Comparison of ENCODE assay signal across 16 mouse cellular contexts in the genomic region with DNA sequence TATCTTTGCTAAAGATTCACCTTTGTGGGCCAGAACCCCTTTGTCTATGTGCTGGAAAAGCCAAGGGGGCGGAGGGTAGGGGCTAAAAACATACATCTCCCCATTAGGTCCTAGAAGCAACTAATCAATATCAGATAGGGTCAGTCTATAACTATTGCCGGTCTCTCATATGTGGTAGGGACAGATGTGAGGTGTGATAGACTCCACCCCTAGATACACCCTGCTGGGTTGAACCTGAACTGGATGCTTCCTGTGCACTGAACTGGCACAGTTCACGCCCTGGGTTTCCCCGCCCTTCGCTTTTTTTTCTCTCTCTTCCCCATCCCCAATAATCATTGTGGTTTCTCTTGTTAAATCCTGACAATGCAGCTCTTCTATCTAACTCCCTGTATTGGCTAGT.
DNase-seq lines count a peak whose midpoint lies in the region; ATAC-seq and TF ChIP-seq lines count a peak whose summit lies in the region.
"Had no signal": no experiment of that assay in that cellular context is flagged by ENCODE, and none has a peak within 500 bp of the region (broad histone marks: within the 10 kb centered on the region; RNA-seq: fewer than 3 reads in every experiment).

No protein-coding gene starts in this region.

- no peaks in the 10 kb centered on the region for H3K27me3 ChIP-seq in hindbrain, embryonic 11.5 days (ENCODE audit: control insufficient read depth, insufficient read depth, low read length)
- no peaks in the 10 kb centered on the region for H3K27me3 ChIP-seq in hindbrain, embryonic 16.5 days (replicated peaks; ENCODE audit: control insufficient read depth, insufficient read depth, low read length)
- H3K27me3 ChIP-seq in stomach, embryonic 14.5 days (ENCODE audit: control insufficient read depth, insufficient read depth, low read length) = no peaks in the 10 kb centered on the region
- H3K27me3 ChIP-seq in stomach, postnatal 0 days (ENCODE audit: control insufficient read depth, insufficient read depth, low read length) = no peaks in the 10 kb centered on the region
- H3K27me3 ChIP-seq in limb, embryonic 10.5 days (ENCODE audit: low read depth, poor library complexity, severe bottlenecking) = no peaks in the 10 kb centered on the region
- H3K27me3 ChIP-seq: forebrain, embryonic 15.5 days; limb, embryonic 13.5 days; liver, embryonic 15.5 days; megakaryocyte, embryonic 14.5 days had no signal

- no peaks in the 10 kb centered on the region for H3K9me3 ChIP-seq in hindbrain, embryonic 11.5 days (ENCODE audit: control insufficient read depth, low read length)
- no peaks in the 10 kb centered on the region for H3K9me3 ChIP-seq in hindbrain, embryonic 16.5 days (ENCODE audit: control insufficient read depth, low read length)
- no peaks in the 10 kb centered on the region for H3K9me3 ChIP-seq in stomach, embryonic 14.5 days (ENCODE audit: control insufficient read depth, low read depth, low read length)
- H3K9me3 ChIP-seq in stomach, postnatal 0 days (ENCODE audit: control insufficient read depth, low read length) = no peaks in the 10 kb centered on the region
- no peaks in the 10 kb centered on the region for H3K9me3 ChIP-seq in limb, embryonic 10.5 days (replicated peaks)
- H3K9me3 ChIP-seq: forebrain, embryonic 15.5 days; limb, embryonic 13.5 days; liver, embryonic 15.5 days; megakaryocyte, embryonic 14.5 days had no signal

- no peak for DNase-seq in hindbrain, embryonic 11.5 days (ENCODE audit: low spot score)
- DNase-seq in stomach, postnatal 0 days (ENCODE audit: low spot score) = no peak
- DNase-seq in limb, embryonic 10.5 days (ENCODE audit: low spot score) = no peak
- DNase-seq in left cerebral cortex, adult 9 months (ENCODE audit: low spot score in 2 of 2) = no peak
- no peak for DNase-seq in layer of hippocampus, adult 18-20 months (ENCODE audit: low spot score in 2 of 2)
- DNase-seq: cerebellum, postnatal 10 days; gastrocnemius, adult 2 months; lung, postnatal 10 days had no signal

- no peak overlapping the region for H3K9ac ChIP-seq in hindbrain, embryonic 11.5 days (ENCODE audit: low read depth, low read length)
- no peak overlapping the region for H3K9ac ChIP-seq in hindbrain, embryonic 16.5 days (ENCODE audit: low read depth, low read length)
- H3K9ac ChIP-seq in stomach, embryonic 14.5 days (replicated peaks; ENCODE audit: low read depth, low read length) = no peak overlapping the region
- H3K9ac ChIP-seq in stomach, postnatal 0 days (ENCODE audit: low read length) = no peak overlapping the region
- H3K9ac ChIP-seq: forebrain, embryonic 15.5 days; limb, embryonic 13.5 days; liver, embryonic 15.5 days had no signal

- TF ChIP-seq CTCF in stomach, postnatal 0 days (IDR thresholded peaks at IDR 0.05; ENCODE audit: low read depth) = no peak

- peak; percentile 34; the same call in 1 of the 2 replicates for ATAC-seq in hindbrain, embryonic 11.5 days (ENCODE audit: low FRiP score)
- ATAC-seq in hindbrain, embryonic 16.5 days = no peak
- no peak for ATAC-seq in stomach, embryonic 14.5 days (ENCODE audit: insufficient number of reproducible peaks, insufficient read depth, low FRiP score, low read depth)
- ATAC-seq in stomach, postnatal 0 days (ENCODE audit: low FRiP score, low TSS enrichment) = no peak

- peak overlapping the region; percentile 17; the same call in 1 of the 2 replicates for H3K27ac ChIP-seq in hindbrain, embryonic 11.5 days (ENCODE audit: low read depth, low read length)
- no peak overlapping the region for H3K27ac ChIP-seq in hindbrain, embryonic 16.5 days (ENCODE audit: low read depth, low read length)
- H3K27ac ChIP-seq in stomach, embryonic 14.5 days (ENCODE audit: low read length) = peak overlapping the region; percentile 53; the same call in 1 of the 2 replicates
- no peak overlapping the region for H3K27ac ChIP-seq in stomach, postnatal 0 days (replicated peaks)
- peak overlapping the region; percentile 83 for H3K27ac ChIP-seq in limb, embryonic 10.5 days
- H3K27ac ChIP-seq: forebrain, embryonic 15.5 days; gastrocnemius, adult 2 months; kidney, postnatal 0 days; left cerebral cortex, adult 2 months; liver, embryonic 15.5 days had no signal

- TF ChIP-seq EP300 in stomach, postnatal 0 days (optimal IDR thresholded peaks at IDR 0.05) = no peak

- 80% methylated on average over 5 of the region's 5 CpGs for WGBS in hindbrain, embryonic 11.5 days
- 76% methylated on average over 5 of the region's 5 CpGs for WGBS in hindbrain, embryonic 16.5 days
- WGBS in stomach, embryonic 14.5 days = 75% methylated on average over 5 of the region's 5 CpGs
- WGBS in stomach, postnatal 0 days = 71% methylated on average over 5 of the region's 5 CpGs
- 75% methylated on average over 5 of the region's 5 CpGs for WGBS in limb, embryonic 10.5 days

- no peak overlapping the region for H3K4me2 ChIP-seq in hindbrain, embryonic 11.5 days (replicated peaks; ENCODE audit: low read depth, low read length)
- H3K4me2 ChIP-seq in hindbrain, embryonic 16.5 days (ENCODE audit: low read length) = no peak overlapping the region
- no peak overlapping the region for H3K4me2 ChIP-seq in stomach, embryonic 14.5 days (replicated peaks; ENCODE audit: low read depth, low read length)
- no peak overlapping the region for H3K4me2 ChIP-seq in stomach, postnatal 0 days (replicated peaks; ENCODE audit: low read depth)
- H3K4me2 ChIP-seq: forebrain, embryonic 15.5 days; limb, embryonic 13.5 days; liver, embryonic 15.5 days had no signal

- H3K4me1 ChIP-seq in hindbrain, embryonic 11.5 days (replicated peaks; ENCODE audit: control insufficient read depth, insufficient read depth, low read length) = no peaks in the 10 kb centered on the region
- H3K4me1 ChIP-seq in hindbrain, embryonic 16.5 days (ENCODE audit: control insufficient read depth, insufficient read depth, low read depth, low read length) = peaks cover 5% of the 10 kb centered on the region
- peaks cover 14% of the 10 kb centered on the region for H3K4me1 ChIP-seq in stomach, embryonic 14.5 days (ENCODE audit: control insufficient read depth, insufficient read depth, low read length)
- H3K4me1 ChIP-seq in stomach, postnatal 0 days (replicated peaks; ENCODE audit: control insufficient read depth, insufficient read depth) = 0 out of 2 replicates have a peak, but pooled peaks cover 2% of the 10 kb centered on the region
- H3K4me1 ChIP-seq in limb, embryonic 10.5 days = peaks cover 26% of the 10 kb centered on the region
- H3K4me1 ChIP-seq: liver, embryonic 15.5 days had no signal

- no peak overlapping the region for H3K4me3 ChIP-seq in hindbrain, embryonic 11.5 days (ENCODE audit: low read depth, low read length)
- H3K4me3 ChIP-seq in hindbrain, embryonic 16.5 days (ENCODE audit: low read length) = no peak overlapping the region
- H3K4me3 ChIP-seq in stomach, embryonic 14.5 days (ENCODE audit: low read depth, low read length) = no peak overlapping the region
- no peak overlapping the region for H3K4me3 ChIP-seq in stomach, postnatal 0 days (ENCODE audit: low read depth, low read length)
- H3K4me3 ChIP-seq in limb, embryonic 10.5 days = no peak overlapping the region
- H3K4me3 ChIP-seq: forebrain, embryonic 15.5 days; gastrocnemius, adult 2 months; left cerebral cortex, adult 2 months; limb, embryonic 13.5 days; liver, embryonic 15.5 days; megakaryocyte, embryonic 14.5 days had no signal

- no peaks in the 10 kb centered on the region for H3K36me3 ChIP-seq in hindbrain, embryonic 11.5 days (ENCODE audit: control insufficient read depth, insufficient read depth, low read length)
- no peaks in the 10 kb centered on the region for H3K36me3 ChIP-seq in hindbrain, embryonic 16.5 days (ENCODE audit: control insufficient read depth, insufficient read depth, low read length)
- H3K36me3 ChIP-seq in stomach, embryonic 14.5 days (ENCODE audit: control insufficient read depth, insufficient read depth, low read length) = no peaks in the 10 kb centered on the region
- H3K36me3 ChIP-seq in stomach, postnatal 0 days (ENCODE audit: control insufficient read depth, insufficient read depth, low read length) = no peaks in the 10 kb centered on the region
- no peaks in the 10 kb centered on the region for H3K36me3 ChIP-seq in limb, embryonic 10.5 days
- H3K36me3 ChIP-seq: forebrain, embryonic 15.5 days; limb, embryonic 13.5 days; liver, embryonic 15.5 days had no signal

Comparison
In these comparisons a context has a peak if more than half of its experiments do, and no peak if none do; other contexts are left out.
1. H3K27ac ChIP-seq: peak in hindbrain, embryonic 11.5 days (single experiment), stomach, embryonic 14.5 days (single experiment) and limb, embryonic 10.5 days (single experiment); none in hindbrain, embryonic 16.5 days (single experiment) and stomach, postnatal 0 days (single experiment).